Mouse (Mus musculus) CH12.LX (cell line): ENCODE measurements around the gene Fhit.

Experiments
- ELF1 ChIP-seq: IDR thresholded peaks from 2 replicates; pipeline ENCODE4 v1.6.1; 2014; ENCODE audit warnings: low read depth, mild to moderate bottlenecking, inconsistent platforms, low read length, improper control_type of control experiment
- EP300 ChIP-seq: IDR thresholded peaks from 2 replicates; pipeline ENCODE4 v1.6.1; 2011; ENCODE audit warnings: low read length, improper control_type of control experiment
- POLR2A ChIP-seq: IDR thresholded peaks from 2 replicates; pipeline ENCODE4 v1.6.1; 2011; ENCODE audit warnings: low read depth, mild to moderate bottlenecking, improper control_type of control experiment, low read length
- ZC3H11A ChIP-seq: IDR thresholded peaks from 2 replicates; pipeline ENCODE4 v1.6.1; 2012; ENCODE audit warnings: low read depth, mild to moderate bottlenecking, inconsistent platforms, low read length, improper control_type of control experiment

DNA sequence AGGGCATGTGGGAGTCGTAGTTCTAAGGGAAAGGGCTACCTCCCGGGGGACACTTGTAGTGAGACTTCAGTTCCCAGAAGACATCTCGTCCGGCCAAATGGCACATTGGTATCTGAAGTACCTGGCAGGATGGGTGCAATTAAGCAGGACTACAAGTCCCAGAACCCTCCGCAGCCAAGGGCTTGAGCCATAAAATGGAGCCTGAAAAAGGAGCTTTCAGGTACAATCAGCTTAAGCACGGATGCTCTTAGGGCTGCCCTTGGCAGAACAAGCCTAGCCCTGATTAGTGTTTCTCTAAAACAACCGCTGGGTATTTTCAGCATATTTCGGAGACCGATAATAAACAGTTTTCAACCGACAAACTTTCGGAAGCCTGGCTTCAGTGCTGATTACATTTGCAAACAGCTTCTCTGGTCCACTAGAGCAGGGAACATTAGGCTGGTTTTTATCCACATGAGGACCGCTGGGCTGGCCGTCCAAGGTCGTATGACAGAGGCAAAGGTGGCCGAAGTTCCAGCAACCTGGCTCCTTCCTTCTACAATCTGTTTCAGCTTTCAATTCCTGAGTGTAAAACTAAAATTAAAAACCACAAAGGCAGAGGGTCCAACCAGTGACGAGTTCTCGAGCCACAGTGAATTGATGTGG lies 907 bp downstream of the Fhit start:
- TF ChIP-seq POLR2A (no peak), EP300 (no peak), ZC3H11A (no peak), ELF1 (no peak)
